Mouse (Mus musculus): ENCODE measurements around the gene Acot11. TPM values are rescaled to one million over a fixed set of nuclear protein-coding genes. Genes with fewer than 3 reads are reported as not detected.
"Not testable (repeated sequence)": the region's sequence is repeated elsewhere in the genome, so short reads cannot be mapped to it uniquely, and the experiment has no call there.

Acot11 gene
- total RNA-seq, 2 experiments from 2014 or later: 5.3 to 7.4 TPM

DNA sequence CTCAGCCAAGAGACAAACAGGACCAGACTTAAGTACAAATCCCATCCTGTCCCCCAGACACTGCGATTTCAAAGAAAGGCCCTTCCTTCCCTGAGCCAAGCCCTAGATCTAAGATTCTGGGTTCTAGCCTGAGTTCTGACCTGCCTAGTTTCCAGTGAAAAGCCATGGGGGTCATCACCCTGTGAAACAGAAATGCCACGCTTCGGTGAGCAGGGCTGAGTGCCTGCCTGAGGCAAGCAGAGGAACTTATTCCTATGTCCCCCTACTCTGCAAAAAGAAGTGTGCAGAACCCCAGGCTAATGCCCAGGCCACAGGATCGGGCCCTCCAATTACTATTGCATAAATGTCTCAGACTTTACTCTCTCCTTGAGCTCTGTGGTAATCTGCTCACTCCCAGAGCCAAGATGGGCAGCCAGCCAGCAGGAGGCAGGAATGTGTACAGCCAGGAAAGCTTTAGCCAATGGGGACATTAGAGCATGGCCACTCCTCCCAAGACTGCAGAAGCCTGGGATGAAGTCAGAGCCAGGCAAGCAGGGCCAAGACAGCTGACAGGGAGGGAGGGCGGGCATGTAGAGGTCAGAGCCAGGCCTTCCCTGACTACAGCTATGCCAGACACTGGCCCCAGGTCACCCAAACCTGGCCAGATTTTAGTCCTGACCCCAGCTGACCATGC is 26.5 kb downstream of the Acot11 start:
- DNase-seq: peak; percentile 98

DNA sequence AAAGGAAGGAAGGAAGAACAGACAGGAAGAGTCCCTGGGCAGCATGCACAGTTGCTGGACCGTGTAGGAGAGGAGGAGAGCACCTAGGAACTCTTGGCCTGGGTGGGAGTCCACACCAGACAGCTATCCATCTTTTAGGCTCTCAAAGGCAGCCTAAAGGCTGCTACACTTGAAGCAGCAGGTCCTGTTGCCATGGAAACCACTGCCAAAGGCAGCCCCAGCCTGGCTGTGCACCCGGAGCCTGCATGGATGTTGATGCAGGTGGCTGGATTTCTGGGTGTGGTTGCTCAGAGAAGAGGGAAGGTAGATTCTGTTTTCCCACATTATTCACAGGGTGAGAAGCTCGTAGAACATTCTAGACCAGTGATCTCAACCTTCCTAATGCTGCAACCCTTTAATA is 27.8 kb downstream of the Acot11 start:
- DNase-seq: no peak

DNA sequence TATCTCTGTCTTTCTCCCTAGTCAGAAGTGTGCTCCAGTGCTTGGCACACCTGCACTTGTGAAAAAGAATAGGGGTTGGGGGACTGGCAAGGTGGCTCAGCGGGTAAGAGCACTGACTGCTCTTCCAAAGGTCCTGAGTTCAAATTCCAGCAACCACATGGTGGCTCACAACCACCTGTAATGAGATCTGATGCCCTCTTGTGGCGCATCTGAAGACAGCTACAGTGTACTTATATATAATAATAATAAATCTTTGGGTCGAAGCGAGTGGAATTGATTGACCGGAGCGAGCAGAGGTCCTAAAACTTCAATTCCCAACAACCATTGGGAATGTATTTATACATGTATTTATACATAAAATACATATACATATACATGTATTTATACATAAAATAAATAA is 29.0 kb downstream of the Acot11 start:
- not testable (repeated sequence) for DNase-seq

DNA sequence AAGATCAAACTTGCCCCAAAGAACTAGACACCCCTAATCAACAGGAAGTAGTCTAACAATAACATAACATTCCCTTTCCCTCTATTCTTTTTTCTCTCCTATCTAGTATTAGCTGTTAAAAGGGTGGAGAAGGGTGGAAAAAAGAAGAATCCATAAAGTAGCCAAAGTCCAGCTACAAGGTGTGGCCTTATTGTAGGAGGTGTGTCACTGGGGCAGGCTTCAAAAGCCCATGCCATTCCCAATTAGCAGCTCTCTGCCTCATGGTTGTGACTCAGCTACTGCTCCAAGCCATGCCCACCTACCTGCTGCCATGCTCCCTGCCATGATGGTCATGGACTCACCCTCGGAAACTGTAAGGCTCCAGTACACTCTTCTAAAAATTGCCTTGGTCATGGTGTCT is 32.2 kb downstream of the Acot11 start:
- DNase-seq: no peak

DNA sequence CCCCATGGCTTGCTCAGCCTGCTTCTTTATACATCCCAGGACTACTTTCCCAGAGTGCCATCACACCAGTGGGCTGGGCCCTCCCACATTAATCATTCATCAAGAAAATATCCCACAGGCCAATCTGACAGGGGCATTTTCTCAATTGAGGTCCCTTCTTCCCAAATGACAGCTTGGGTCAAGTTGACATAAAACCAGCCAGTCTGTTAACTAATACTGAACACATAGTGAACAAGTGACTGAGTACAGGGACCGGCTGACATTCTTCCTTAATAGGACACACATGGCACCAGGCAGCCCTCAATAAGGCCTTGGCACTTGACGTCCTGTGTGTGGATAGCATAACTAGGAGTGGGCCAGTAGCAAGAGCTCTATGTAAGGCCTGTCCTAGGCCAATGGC is 35.5 kb downstream of the Acot11 start:
- DNase-seq: no peak

DNA sequence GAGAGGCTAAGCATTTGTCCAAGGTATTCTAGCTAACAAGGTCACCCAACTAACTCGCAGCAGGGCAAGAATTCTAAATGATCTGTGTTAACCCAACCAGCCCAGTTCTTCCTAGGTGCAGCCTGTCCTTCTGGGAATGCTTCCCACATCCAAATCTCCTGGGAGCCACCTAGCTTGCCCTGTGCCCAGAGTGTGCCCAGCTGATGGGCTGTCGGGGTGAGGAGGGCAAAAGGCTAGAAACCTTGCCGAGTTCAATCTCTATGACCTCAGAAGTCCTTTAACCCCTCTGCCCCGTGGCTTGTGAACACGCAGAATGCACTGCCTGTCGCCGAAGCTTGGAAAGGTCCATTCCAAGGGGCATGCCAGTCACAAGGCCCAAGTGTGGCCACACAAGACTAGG is 40.6 kb downstream of the Acot11 start:
- DNase-seq: no peak

DNA sequence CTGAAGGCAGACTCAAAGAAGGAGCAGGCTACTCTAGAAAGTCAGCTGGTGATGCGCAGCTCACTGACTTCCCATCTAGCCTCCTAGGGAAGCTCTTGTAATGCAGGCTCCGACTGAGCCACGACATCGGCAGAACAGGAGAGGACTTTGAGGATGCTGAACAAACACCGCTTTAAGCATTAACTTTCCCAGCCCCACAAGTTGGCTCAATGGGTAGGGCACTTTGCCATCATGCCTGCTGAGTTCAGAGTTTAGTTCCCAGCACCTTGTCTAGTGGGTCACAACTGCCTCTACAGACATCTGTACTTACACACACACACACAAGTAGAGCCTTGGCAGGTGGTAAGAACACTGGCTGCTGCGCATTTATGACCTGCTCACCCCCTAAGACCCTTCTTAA is 53.1 kb downstream of the Acot11 start:
- no peak for DNase-seq

DNA sequence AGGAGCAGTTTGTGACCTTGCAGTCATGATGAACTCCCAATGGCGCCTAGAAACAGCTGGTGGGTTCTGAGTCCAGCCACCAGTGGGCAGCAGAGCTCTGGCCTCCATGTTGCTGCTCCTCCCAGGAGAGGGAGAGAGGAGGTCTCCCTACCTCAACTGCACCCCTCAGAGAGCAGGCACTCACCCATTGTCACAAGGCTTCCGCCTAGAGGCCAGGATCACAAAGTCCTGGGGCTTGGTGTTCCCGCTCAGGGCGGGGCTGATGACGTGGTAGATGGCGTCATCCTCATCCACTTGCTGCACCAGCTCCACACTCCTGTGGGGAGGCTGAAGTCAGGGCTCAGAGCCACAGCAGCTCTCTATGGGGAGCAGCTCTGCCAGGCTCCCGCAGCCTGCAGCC is 55.1 kb downstream of the Acot11 start:
- peak; percentile 62 for DNase-seq

DNA sequence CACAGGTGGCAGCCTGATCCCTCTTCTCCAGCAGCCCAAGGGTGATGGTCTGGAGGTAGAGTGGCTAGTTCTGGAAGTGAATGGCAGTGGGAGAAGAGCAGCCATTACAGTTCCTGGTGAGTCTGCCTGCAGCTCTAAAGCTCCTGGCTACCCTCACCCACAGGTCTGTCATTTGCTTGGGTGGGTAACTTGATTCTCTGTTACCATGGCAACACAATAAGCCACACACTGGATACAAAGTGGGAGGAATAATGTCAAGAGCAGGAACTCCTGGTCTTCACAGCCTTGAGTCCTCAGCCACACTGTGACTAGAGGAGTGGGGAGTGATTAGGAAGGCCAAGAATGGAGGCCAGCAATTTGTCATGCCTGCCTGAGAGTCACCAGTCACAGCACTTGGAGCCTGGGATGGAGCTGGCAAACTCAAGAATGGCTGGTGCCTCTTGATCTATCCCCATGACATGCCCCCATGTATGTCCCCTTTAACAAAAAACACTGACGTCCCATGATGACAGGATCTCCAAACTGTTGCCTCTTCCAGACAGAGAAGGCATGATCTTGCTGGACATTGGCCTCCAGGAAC is 57.7 kb downstream of the Acot11 start:
- no peak for DNase-seq

DNA sequence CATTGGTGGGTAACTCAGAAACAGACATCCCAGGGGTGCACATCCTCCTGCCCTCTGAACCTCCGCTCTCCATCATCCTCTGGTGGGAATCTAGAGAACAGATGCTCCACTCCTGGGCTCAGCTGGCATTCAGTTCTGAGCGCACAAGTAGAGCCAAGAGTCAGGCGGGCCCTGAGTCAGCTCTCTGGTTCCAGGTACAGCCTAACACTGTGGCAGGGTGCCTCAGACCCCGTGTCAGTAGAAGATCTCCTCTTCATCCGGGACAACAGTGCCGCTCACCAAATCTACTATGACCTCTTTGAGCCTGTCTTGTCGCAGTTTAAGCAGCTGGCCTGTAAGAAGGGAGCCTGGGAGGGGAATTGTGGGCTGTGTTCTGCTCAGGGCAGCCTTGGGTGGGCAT is 58.9 kb downstream of the Acot11 start:
- DNase-seq: no peak

DNA sequence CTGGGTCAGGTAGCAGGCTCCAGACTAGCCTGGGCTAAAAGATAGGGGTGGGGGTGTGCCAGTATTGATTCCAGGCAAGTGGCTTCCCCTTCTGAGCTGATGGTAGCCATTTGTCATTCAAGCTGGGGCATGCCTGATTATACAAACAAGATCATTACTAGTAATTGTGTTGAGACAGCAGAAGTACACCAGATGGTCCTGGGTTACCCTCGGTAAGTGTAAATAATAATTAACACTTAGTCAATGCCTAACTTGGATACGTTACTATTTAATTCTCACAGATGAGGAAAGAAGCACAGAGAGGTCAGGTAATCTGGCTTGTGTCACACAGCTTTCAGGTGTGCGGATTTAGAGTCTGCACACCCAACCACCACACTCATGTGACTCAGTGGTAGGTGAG is 66.9 kb downstream of the Acot11 start:
- no peak for DNase-seq

DNA sequence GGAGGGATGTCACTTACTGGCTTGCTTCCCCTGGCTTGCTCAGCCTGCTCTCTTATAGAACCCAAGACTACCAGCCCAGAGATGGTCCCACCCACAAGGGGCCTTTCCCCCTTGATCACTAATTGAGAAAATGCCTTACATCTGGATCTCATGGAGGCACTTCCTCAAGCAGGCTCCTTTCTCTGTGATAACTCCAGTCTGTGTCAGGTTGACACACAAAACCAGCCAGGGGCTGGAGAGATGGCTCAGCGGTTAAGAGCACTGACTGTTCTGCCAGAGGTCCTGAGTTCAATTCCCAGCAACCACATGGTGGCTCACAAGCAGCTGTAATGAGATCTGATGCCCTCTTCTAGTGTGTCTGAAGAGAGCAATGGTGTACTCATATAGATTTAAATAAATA is 67.9 kb downstream of the Acot11 start:
- DNase-seq: not testable (repeated sequence)

DNA sequence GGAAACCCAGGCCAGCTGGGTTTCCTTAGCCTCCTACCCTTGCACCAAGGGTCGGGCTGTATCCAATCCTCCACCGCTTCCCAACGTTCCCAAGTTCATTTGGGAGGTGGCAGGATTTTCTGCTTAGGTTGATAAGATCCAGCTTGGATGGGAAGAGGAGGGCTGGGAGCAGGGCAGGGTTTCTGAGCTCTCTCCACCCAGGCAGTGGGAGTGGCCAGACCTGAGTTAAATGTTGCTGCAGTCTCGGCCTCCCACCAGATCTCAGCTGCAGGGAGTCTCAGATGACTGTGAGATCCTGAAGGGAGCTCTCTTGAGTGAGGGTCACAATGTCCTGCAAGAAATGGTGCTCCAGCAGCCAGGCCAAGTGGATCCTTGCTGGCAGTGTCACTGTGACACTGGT is 71.2 kb downstream of the Acot11 start, which contains the start of gene Fam151a:
Fam151a (plus strand) TSS at position 254 of the 400 bp plus-strand sequence.
- no peak for DNase-seq

DNA sequence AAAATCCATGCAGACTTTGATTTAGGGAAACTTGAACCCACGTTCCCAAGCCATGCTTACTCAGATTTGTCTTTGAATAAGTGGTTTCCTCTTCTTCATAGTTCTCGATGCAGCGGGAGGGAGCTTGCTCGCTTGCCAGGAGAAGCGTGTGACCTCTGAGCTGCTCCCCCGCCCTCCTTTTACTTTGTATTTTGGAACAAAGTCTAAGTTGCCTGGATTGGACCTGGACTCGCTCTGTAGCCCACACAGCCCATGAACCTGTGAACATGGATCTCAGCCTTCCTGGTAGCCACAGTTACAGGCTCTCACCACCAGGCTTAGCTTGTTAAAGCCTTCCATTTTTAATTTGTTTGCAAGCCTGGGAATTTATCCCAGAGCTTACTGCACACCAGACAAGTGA is 74.0 kb downstream of the Acot11 start, which contains the start of gene Mroh7:
Mroh7 (minus strand) TSS at position 112 of the 400 bp plus-strand sequence.
- DNase-seq: no peak

DNA sequence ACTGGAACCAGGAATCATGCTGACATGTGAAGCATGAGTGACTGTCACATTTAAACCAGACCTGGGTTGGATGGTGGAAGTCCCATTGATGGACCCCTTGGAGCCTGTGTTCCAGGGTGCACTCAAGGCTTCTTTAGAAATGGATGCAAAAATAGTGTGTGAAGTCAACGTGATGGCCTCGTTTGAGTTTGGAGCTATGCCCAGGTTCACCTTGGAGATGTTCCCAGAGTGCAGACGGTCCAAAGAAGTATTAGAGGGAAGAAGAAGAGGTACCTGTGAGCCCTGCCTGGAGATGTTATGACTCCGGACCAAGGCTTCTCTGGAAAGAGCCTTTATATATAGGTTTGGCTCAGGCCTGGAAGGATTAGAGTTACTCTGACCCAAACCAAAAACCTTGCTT is 84.2 kb downstream of the Acot11 start:
- DNase-seq: no peak

DNA sequence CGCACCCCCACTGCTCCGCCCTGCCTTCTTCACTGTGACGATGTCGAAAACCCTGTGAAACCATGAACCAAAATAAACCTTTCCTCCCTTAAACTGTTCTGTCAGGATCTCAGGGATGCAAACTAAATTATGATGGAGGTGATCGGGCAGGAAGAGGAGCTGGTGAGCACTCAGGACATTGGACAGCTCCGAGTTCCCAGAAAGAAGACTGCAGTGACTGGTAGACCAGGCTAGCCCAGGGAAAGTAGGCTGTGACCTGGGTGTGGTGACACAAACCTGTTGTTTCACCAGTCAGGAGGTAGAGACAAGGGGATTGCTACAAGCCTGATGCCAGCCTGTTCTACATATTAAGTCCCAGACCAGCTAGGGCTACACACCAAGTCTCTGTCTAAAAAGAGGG is 91.2 kb downstream of the Acot11 start:
- DNase-seq: no peak

DNA sequence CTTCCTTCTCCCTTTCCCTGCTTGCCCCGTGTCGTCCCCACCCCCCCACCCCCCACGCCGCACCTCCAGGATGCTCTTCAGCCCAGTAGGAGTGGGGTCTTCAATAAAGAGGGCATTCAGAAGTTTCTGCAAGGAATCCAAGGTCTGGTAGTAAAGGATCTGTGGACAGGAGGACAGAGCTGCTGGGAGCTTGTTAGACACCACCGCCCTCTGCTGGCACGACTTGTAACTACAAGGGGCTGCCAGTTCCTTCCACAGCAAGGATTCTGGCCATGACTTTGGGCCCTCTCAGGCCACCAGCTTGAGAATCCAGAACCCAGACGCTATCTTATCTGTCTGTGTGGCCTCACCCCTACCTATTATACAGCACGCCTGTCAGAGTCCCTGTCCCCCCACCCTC is 96.4 kb downstream of the Acot11 start:
- DNase-seq: peak; percentile 92

DNA sequence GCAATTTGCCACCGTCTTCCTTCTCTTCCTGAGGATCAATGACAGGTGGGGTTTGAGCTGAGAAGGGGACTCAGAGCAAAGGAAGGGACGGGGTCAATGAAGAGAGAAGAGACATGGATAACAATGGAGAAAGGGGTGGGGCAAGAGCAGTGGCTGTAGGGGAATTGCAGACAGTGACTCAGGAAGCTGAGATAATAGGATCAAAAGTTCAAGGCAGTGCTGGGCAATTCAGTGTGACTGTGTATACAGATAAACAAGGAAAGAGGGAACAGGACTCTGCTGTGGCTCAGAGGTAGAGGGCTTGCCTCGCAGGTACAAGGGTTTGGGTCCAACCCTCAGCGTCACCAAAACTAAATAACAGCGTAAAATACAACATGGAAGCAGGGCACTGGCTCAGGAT is 96.8 kb downstream of the Acot11 start:
- DNase-seq: no peak

DNA sequence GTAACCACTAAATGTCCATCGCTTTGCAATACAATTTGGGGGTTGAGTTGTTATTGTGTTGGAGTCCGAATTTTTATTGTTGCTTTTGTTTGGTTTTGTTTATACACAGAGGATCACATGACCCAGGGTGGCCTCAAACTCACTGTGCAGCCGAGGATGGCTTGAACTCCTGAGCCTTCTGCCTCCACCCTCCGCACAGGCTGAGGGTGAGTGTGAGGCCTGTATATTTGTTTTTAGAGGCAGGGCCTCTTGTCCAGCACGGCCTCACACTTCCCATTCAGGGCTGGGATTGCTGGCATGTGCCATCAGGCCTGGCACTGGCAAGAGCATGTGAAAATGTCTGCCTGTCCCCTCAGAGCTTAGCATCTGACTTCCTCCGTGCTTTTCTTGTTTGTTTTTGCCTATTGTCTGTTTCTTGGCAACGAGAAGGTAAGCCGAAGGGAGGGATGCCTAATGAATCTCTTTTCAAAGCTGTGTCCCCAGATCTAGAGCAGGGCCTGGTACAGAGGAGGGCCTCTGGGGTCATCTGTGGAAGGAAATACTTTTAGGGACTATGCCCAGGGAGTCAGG is 99.6 kb downstream of the Acot11 start:
- no peak for DNase-seq

DNA sequence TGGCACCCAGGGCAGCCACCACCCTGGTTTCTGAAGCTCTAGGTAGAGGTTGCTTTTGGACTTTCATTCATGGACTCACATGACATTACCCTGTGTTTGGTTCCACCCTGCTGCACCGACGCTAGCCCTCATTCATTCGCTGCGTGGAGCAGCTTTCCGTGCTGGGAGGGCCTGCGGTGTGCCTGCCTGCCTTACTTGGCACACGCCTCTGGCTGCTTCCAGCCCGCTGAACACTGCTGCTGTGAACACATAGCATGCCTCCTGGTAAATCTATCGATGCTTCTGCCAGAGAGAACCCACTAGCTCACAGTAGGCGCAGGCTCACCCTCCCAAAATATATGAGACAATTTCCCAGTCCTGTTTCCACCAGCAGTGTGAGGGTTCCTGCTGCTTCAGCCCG is 100.4 kb downstream of the Acot11 start:
- DNase-seq: no peak

DNA sequence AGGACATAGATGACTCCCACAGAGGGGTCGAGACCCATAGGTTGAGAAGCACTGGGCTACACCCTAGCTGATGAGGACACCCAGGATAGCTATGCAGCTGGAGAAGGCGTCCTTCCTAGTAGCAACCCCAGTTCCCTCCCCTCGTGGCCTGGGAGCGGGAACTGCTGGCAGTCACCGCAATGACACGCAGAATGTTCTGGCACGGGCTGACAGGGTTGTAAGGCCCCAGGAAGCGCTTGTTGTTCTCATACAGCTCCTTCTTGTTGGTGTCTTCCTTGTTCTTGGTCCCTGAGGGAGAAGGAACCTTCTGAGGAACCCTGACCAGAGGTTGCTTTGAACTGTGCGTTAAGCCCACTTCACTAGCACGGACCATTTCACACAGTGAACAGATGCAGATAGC is 100.8 kb downstream of the Acot11 start:
- no peak for DNase-seq

DNA sequence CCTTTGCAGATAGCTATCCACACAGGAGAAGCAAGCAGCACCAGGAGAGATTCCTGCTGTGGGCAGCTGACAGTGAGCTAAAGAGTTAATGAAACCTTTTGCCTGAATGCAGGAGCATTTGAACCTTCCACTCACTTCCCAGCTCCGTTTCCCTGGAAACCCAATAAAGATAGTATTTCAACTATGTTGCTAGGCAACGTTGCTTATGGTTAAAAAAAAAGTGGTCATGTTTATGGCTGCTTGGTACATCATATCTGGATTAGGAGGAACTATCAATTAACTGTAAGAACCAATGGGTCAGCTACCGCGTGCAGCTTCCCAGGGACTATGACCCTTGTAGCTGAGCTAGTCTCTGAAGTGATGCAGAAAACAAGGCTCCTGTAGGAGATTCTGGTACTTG is 104.0 kb downstream of the Acot11 start:
- DNase-seq: no peak

DNA sequence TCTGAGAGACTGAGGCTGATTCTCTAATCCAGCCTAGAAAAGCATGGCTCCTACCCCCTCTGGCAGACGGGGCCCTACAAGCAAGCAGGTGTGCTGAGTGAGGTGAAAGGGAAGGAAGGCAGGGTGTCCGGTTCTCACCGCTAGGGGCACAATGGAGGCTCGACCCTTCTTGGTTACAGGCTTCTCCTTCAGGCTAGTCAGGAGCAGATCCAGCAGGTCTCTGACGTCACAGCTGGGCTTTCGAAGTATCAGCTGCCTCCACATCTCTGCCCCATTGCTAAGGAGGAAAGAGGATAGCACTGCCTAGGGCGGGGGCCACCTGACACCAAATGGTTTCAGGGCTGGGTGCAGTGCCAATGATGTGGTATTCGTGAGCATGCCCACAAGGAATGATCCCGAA is 104.8 kb downstream of the Acot11 start:
- peak; percentile 29 for DNase-seq

Data from gastrocnemius, postnatal 10 days (tissue).